Mouse (Mus musculus) stomach, postnatal 0 days (tissue): Measurements from ENCODE around the gene Sept10. TPM values are rescaled to one million over a fixed set of nuclear protein-coding genes. Genes with fewer than 3 reads are reported as not detected.
"Not testable (repeated sequence)": the region's sequence is repeated elsewhere in the genome, so short reads cannot be mapped to it uniquely, and the experiment has no call there.

ENCODE experiments used
- ATAC-seq: fragments of 200-750 bp; cut with Nextera tagmentation; 2 replicates; pipeline ENCODE4 v1.8.0; 2017; ENCODE audit not compliant: low FRiP score, low TSS enrichment
- DNase-seq: peaks from one replicate; pipeline ENCODE4 v3.0.0-alpha.2; 2016; ENCODE audit warnings: low spot score
- H3K27ac ChIP-seq: fragments of 300-500 bp; sonication (generic); replicated peaks from 2 replicates; pipeline ENCODE4 v1.5.1; 2014; ENCODE audit warnings: mild to moderate bottlenecking, control low read depth
- H3K27me3 ChIP-seq: fragments of 300-500 bp; sonication (generic); 2 replicates; pipeline ENCODE4 v1.6.1; 2014; ENCODE audit warnings: low read length; ENCODE audit not compliant: control insufficient read depth, insufficient read depth
- H3K36me3 ChIP-seq: fragments of 300-500 bp; sonication (generic); 2 replicates; pipeline ENCODE4 v1.6.1; 2014; ENCODE audit warnings: low read length, mixed read lengths; ENCODE audit not compliant: control insufficient read depth, insufficient read depth
- H3K4me1 ChIP-seq: fragments of 300-500 bp; sonication (generic); replicated peaks from 2 replicates; pipeline ENCODE4 v1.6.1; 2014; ENCODE audit warnings: antibody characterized with exemption; ENCODE audit not compliant: control insufficient read depth, insufficient read depth
- H3K4me2 ChIP-seq: fragments of 300-500 bp; sonication (generic); replicated peaks from 2 replicates; pipeline ENCODE4 v1.6.1; 2014; ENCODE audit warnings: low read depth, mild to moderate bottlenecking, control low read depth, moderate library complexity
- H3K4me3 ChIP-seq: fragments of 300-500 bp; sonication (generic); 2 replicates; pipeline ENCODE4 v1.5.1; 2014; ENCODE audit warnings: low read depth, low read length, control low read depth
- H3K9ac ChIP-seq: fragments of 300-500 bp; sonication (generic); 2 replicates; pipeline ENCODE4 v1.6.1; 2014; ENCODE audit warnings: mild to moderate bottlenecking, low read length, control low read depth, mixed read lengths
- H3K9me3 ChIP-seq: fragments of 300-500 bp; sonication (generic); 2 replicates; pipeline ENCODE4 v1.6.1; 2016; ENCODE audit warnings: low read length; ENCODE audit not compliant: control insufficient read depth
- CTCF ChIP-seq: IDR thresholded peaks from 2 replicates; pipeline ENCODE4 v1.5.1; 2016; ENCODE audit warnings: antibody characterized with exemption, low read depth, mild to moderate bottlenecking, moderate library complexity
- EP300 ChIP-seq: optimal IDR thresholded peaks from 2 replicates; pipeline ENCODE3; 2016; ENCODE audit warnings: antibody characterized with exemption
- WGBS: fragments of 180-500 bp; shearing (Covaris S2); extraction: QIAGEN DNeasy Blood & Tissue Kit; methylation state at CpG from one replicate; pipeline ENCODE4 v1.1.7; 2014; 5-methylcytosine and 5-hydroxymethylcytosine counted together
- polyA plus RNA-seq: library from polyadenylated mRNA; unstranded; fragments of >200 nt; fragmentation: Nextera tagmentation; extraction: Ambion mirVana; gene quantifications from 2 replicates; pipeline ENCODE4 v1.2.1, GENCODE M21; 2015

Gene Sept10
- polyA plus RNA-seq, 1 experiment from 2014 or later, result 25.2 TPM

DNA sequence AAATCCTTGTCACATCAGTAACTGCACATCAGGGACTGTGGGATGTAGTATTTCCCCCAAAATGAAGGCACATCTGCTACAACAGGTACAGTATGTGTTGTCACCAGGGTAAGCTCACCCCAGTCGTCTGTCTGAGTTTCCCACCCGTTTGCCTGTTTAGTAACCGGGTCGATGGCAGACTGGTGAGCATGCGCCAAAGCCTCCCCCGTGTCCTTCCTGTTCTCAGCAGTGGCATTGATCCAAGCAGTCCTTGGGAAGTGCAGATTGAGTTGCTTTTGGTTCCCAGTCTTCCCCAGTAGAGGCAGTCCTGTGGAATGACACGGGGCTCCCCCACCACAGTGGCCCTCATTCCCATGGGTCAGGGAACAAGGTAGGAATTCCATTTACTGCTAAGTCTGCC is 111.3 kb downstream of the Sept10 start:
- TF ChIP-seq CTCF (no peak), EP300 (no peak)
- Histone ChIP-seq H3K36me3 (no peaks in the 10 kb centered on the region), H3K9me3 (no peaks in the 10 kb centered on the region), H3K27me3 (no peaks in the 10 kb centered on the region), H3K9ac (no peak overlapping the region), H3K4me1 (no peaks in the 10 kb centered on the region), H3K4me3 (no peak overlapping the region), H3K27ac (no peak overlapping the region), H3K4me2 (no peak overlapping the region)
- no peak for ATAC-seq
- DNase-seq, result no peak
- WGBS, result 97% methylated on average over 7 of the region's 7 CpGs

DNA sequence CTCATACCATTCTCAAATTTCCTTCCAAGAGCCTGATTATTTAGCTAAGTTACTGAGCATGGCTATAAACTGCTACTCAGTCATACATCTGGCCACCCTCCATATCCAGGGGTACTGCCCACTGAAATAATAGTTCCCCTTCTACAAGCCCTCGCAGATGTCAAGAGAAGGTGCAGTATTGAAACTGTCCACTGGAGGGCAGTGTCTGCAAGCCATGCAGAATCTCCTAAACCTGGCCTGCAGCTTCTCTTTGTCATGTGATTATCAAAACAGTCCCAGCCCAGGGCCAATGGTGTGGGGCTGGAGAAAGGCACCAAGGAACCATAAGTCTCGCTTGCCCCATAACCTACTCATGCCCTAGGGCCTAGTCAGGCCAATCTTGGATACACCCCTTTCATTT is 112.6 kb downstream of the Sept10 start:
- H3K9me3 ChIP-seq, result no peaks in the 10 kb centered on the region
- no peak overlapping the region for H3K4me3 ChIP-seq
- WGBS, result 34% methylated on average over 2 of the region's 2 CpGs
- no peaks in the 10 kb centered on the region for H3K36me3 ChIP-seq
- no peak overlapping the region for H3K4me2 ChIP-seq
- H3K4me1 ChIP-seq, result no peaks in the 10 kb centered on the region
- peak; percentile 24; the same call in 1 of the 2 replicates for ATAC-seq
- no peaks in the 10 kb centered on the region for H3K27me3 ChIP-seq
- TF ChIP-seq EP300, result no peak
- peak; percentile 95 for TF ChIP-seq CTCF
- no peak overlapping the region for H3K9ac ChIP-seq
- H3K27ac ChIP-seq, result no peak overlapping the region
- peak; percentile 76 for DNase-seq

DNA sequence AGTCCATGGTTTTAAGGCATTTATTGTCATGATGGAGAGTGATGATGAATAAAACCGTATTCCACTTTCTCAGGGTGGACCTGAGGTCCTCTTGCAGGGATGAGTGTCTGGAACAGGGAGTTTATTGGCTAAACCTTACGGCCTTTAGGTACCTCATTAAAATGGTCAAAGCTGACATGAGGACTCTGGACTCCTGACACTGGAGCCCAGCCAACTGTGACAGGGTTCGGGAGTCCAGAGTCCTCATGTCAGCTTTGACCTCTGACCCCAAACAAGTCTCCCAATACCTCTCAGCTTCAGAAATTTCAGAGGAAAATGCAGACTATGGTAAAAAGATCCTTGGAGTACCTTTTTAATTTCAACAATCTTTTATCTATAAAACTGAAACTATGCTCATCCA is 115.0 kb downstream of the Sept10 start:
- H3K9ac ChIP-seq, result no peak overlapping the region
- WGBS, result 83% methylated on average over 3 of the region's 3 CpGs
- no peak overlapping the region for H3K27ac ChIP-seq
- no peak overlapping the region for H3K4me3 ChIP-seq
- H3K36me3 ChIP-seq, result no peaks in the 10 kb centered on the region
- ATAC-seq, result no peak
- no peaks in the 10 kb centered on the region for H3K4me1 ChIP-seq
- no peaks in the 10 kb centered on the region for H3K9me3 ChIP-seq
- no peak for DNase-seq
- no peak overlapping the region for H3K4me2 ChIP-seq
- no peaks in the 10 kb centered on the region for H3K27me3 ChIP-seq
- TF ChIP-seq EP300 (no peak), CTCF (no peak)

DNA sequence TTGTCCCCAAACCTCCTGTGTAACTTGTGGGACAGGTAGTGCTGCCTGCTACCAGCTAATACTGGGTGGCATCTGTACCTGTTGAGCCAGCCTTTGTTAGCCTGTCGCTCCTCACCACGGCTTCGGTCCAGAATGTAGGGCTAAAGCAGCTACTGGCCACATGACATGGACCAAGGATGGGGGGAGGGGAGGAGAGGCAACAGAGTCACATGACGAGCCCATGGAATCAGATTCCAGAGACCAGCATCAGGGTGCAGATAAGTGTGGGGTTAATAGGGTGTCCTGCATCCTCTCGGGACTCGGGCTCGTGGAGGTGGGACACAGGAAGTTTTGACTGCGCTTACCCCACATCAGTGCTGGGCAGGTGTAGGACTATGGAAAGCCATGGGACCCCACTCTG is 115.8 kb downstream of the Sept10 start:
- Histone ChIP-seq H3K36me3 (no peaks in the 10 kb centered on the region), H3K4me2 (no peak overlapping the region), H3K27me3 (no peaks in the 10 kb centered on the region), H3K9ac (no peak overlapping the region), H3K4me3 (no peak overlapping the region), H3K9me3 (no peaks in the 10 kb centered on the region), H3K27ac (no peak overlapping the region), H3K4me1 (no peaks in the 10 kb centered on the region)
- 67% methylated on average over 8 of the region's 8 CpGs for WGBS
- no peak for ATAC-seq
- no peak for DNase-seq
- TF ChIP-seq CTCF (no peak), EP300 (no peak)

DNA sequence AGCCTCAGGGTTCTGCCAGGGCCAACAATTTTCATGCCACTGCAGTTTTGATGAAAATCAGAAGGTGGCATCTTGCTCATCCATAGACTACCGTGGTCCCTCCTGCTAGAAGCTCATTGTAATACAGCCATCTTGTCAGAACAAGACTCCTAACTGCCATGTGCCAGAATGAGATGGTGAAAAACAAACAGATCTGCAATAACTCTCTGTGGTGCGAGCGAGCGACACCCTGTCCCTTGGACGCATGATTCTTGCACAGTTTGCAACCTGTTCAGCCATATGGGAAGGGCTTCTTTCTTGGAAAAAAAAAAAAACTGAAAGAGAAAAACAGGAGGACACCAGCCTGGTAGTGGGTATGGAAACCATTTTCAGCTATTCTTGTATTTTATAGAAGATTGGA is 117.0 kb downstream of the Sept10 start:
- Histone ChIP-seq H3K4me3 (no peak overlapping the region), H3K27ac (no peak overlapping the region), H3K36me3 (no peaks in the 10 kb centered on the region), H3K4me1 (no peaks in the 10 kb centered on the region), H3K27me3 (no peaks in the 10 kb centered on the region), H3K4me2 (no peak overlapping the region), H3K9ac (no peak overlapping the region), H3K9me3 (no peaks in the 10 kb centered on the region)
- 63% methylated on average over 5 of the region's 5 CpGs for WGBS
- TF ChIP-seq EP300 (no peak), CTCF (no peak)
- no peak for DNase-seq
- no peak for ATAC-seq

DNA sequence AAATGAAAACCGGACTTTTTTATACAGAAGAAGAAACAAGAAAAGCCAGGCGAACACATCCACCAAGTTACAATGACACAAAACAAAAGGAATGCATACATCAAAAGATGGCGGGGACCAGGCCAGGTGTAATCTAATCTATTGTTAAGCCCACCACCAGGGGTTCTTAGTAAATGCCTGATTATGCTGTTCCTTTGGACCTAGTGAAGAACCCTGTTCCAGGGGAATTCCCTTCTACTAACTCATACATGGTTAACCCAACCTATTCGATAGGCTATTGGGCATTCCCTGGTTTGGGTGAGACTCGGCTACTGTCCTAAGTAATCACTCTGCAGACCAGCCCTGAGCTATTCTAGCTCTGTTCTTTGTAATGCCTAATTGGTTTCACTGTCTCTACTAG is 118.6 kb downstream of the Sept10 start:
- not testable (repeated sequence) for H3K4me2 ChIP-seq, DNase-seq
- 92% methylated on average over 5 of the region's 5 CpGs for WGBS

More for the DNA sequence above, 118.6 kb downstream of the Sept10 start:
- H3K27ac ChIP-seq, H3K9ac ChIP-seq, H3K36me3 ChIP-seq, H3K4me3 ChIP-seq, H3K27me3 ChIP-seq, ATAC-seq, H3K9me3 ChIP-seq, H3K4me1 ChIP-seq: not testable (repeated sequence)
